Mouse (Mus musculus): ENCODE data around the gene Arpc1b.
A peak's percentile ranks its signal among the peaks of the same experiment; 100 is the strongest.

- no peak for TF ChIP-seq CTCF (IDR thresholded peaks at IDR 0.05; ENCODE audit: low read depth)
- TF ChIP-seq EP300 (IDR thresholded peaks at IDR 0.05; ENCODE audit: low read depth): peak; percentile 93
Measured at GRCm38 (mm10) chr5:145139571-145140519, 25.8 kb downstream of the Arpc1b start, which contains the start of the genes Pdap1 and Bud31.
